Mouse (Mus musculus) embryonic fibroblast, embryonic 13.5 days (primary cell): ENCODE data around the gene Sfpq.

ENCODE experiments used
- CTCF ChIP-seq: IDR thresholded peaks from 2 replicates; pipeline ENCODE4 v1.5.1; 2011; ENCODE audit warnings: mild to moderate bottlenecking, control low read depth, low read length, moderate library complexity, borderline replicate concordance; ENCODE audit not compliant: insufficient read depth
- POLR2A ChIP-seq: IDR thresholded peaks from 2 replicates; pipeline ENCODE4 v1.6.1; 2011; ENCODE audit warnings: low read depth, mild to moderate bottlenecking, control low read depth, low read length, moderate library complexity

- TF ChIP-seq CTCF (no peak), POLR2A (peak; percentile 96)
Measured at GRCm38 (mm10) chr4:127076875-127077548, 55.9 kb downstream of the Sfpq start, which contains the start of gene Zmym6.
